Mouse (Mus musculus) embryonic facial prominence, embryonic 13.5 days (tissue): ENCODE results near the gene Pawr. TPM values are rescaled to one million over a fixed set of nuclear protein-coding genes. Genes with fewer than 3 reads are reported as not detected.
A peak's percentile ranks its signal among the peaks of the same experiment; 100 is the strongest.

Experiments used
- ATAC-seq: fragments of 200-750 bp; cut with Nextera tagmentation; 2 replicates; pipeline ENCODE4 v1.8.0; 2017; ENCODE audit warnings: low read depth; ENCODE audit not compliant: insufficient number of reproducible peaks, insufficient read depth, low FRiP score, low TSS enrichment
- H3K27ac ChIP-seq: fragments of 300-500 bp; sonication (generic); 2 replicates; pipeline ENCODE4 v1.5.1; 2015; ENCODE audit warnings: moderate library complexity, mild to moderate bottlenecking, inconsistent platforms
- H3K27me3 ChIP-seq: fragments of 300-500 bp; sonication (generic); 2 replicates; pipeline ENCODE4 v1.6.1; 2015; ENCODE audit warnings: mild to moderate bottlenecking, inconsistent platforms
- H3K36me3 ChIP-seq: fragments of 300-500 bp; sonication (generic); 2 replicates; pipeline ENCODE4 v1.6.1; 2015; ENCODE audit warnings: mild to moderate bottlenecking, inconsistent platforms
- H3K4me1 ChIP-seq: fragments of 300-500 bp; sonication (generic); 2 replicates; pipeline ENCODE4 v1.6.1; 2015; ENCODE audit warnings: inconsistent platforms
- H3K4me2 ChIP-seq: fragments of 300-500 bp; sonication (generic); 2 replicates; pipeline ENCODE4 v1.6.1; 2015; ENCODE audit warnings: moderate library complexity, mild to moderate bottlenecking, inconsistent platforms
- H3K4me3 ChIP-seq: fragments of 300-500 bp; sonication (generic); 2 replicates; pipeline ENCODE4 v1.5.1; 2015; ENCODE audit warnings: mild to moderate bottlenecking, inconsistent platforms
- H3K9ac ChIP-seq: fragments of 300-500 bp; sonication (generic); 2 replicates; pipeline ENCODE4 v1.6.1; 2015; ENCODE audit warnings: mild to moderate bottlenecking, inconsistent platforms
- H3K9me3 ChIP-seq: fragments of 300-500 bp; sonication (generic); 2 replicates; pipeline ENCODE4 v1.6.1; 2016; ENCODE audit warnings: inconsistent platforms
- WGBS: fragments of 180-500 bp; shearing (Covaris S2); methylation state at CpG from one replicate; pipeline ENCODE4 v1.1.7; 2015; ENCODE audit warnings: mixed read lengths; 5-methylcytosine and 5-hydroxymethylcytosine counted together
- polyA plus RNA-seq: library from polyadenylated mRNA; unstranded; fragments of >200 nt; fragmentation: Nextera tagmentation; extraction: Ambion mirVana; gene quantifications from 2 replicates; pipeline ENCODE4 v1.2.1, GENCODE M21; 2015

Pawr gene
- polyA plus RNA-seq, 1 experiment from 2014 or later, result 6.3 TPM

- WGBS, result 93% methylated on average over 12 of the region's 12 CpGs
- no peaks in the 10 kb centered on the region for H3K4me1 ChIP-seq
- H3K4me2 ChIP-seq, result no peak overlapping the region
- ATAC-seq, result no peak
- H3K36me3 ChIP-seq, result no peaks in the 10 kb centered on the region
- H3K27me3 ChIP-seq, result no peaks in the 10 kb centered on the region
- no peaks in the 10 kb centered on the region for H3K9me3 ChIP-seq
- H3K4me3 ChIP-seq, result no peak overlapping the region
- H3K27ac ChIP-seq, result no peak overlapping the region
- H3K9ac ChIP-seq, result no peak overlapping the region
These were observed 63.3 kb downstream of the Pawr start for GRCm38 (mm10) chr10:108395229-108395628.

DNA sequence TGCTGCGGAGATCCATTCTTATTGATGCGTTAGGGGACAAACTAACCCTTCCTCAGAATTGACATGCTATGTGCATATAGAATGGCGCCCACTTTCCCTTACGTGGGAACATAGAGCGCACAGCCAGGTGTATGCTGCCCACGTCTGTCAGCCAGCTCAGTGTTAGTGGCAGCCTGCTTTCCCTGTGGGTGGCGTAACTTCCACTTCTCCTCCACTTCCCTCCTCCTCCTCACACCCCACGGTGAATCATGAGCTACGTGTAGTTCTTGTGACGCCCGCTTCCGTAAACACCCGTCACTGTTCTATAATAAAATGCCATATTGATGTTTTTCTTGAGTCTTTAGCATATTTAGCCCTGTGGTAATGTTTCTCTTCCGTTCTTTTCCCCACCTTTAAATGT lies 63.7 kb downstream of the Pawr start:
- no peaks in the 10 kb centered on the region for H3K36me3 ChIP-seq
- H3K9me3 ChIP-seq, result no peaks in the 10 kb centered on the region
- no peaks in the 10 kb centered on the region for H3K27me3 ChIP-seq
- no peak for ATAC-seq
- no peak overlapping the region for H3K4me2 ChIP-seq
- no peak overlapping the region for H3K9ac ChIP-seq
- H3K27ac ChIP-seq, result no peak overlapping the region
- no peak overlapping the region for H3K4me3 ChIP-seq
- no peaks in the 10 kb centered on the region for H3K4me1 ChIP-seq
- WGBS, result 94% methylated on average over 14 of the region's 14 CpGs

DNA sequence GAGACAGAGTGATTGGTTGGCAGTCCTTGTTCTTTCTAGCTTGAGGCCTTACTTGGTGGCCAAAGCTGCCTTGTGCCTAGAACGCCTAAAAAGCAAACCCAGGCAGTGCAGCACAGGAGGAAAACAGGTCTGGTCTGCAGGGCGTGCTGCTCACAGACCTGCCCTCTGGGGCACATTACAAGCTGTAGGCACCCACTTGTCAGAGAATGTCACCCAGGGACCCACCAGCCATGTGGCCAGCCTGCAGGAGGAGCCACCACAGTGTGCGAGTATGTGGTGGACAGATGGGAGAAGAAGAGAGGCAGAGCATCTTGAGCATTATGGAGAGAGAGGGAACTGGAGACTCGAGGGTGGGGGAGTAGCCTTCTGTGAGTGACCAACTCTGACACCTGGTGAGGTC lies 70.8 kb downstream of the Pawr start:
- no peak overlapping the region for H3K4me3 ChIP-seq
- no peaks in the 10 kb centered on the region for H3K36me3 ChIP-seq
- H3K4me2 ChIP-seq, result no peak overlapping the region
- H3K27ac ChIP-seq, result no peak overlapping the region
- WGBS, result 83% methylated on average over 4 of the region's 4 CpGs
- H3K9ac ChIP-seq, result no peak overlapping the region
- no peaks in the 10 kb centered on the region for H3K27me3 ChIP-seq
- H3K4me1 ChIP-seq, result peaks cover 5% of the 10 kb centered on the region; the same call in 1 of the 2 replicates
- H3K9me3 ChIP-seq, result no peaks in the 10 kb centered on the region
- no peak for ATAC-seq

GRCm38 (mm10) chr10:108403366-108403865 lies 71.5 kb downstream of the Pawr start:
- H3K27me3 ChIP-seq, result no peaks in the 10 kb centered on the region
- H3K4me1 ChIP-seq, result peaks cover 8% of the 10 kb centered on the region
- H3K9me3 ChIP-seq, result no peaks in the 10 kb centered on the region
- no peak overlapping the region for H3K9ac ChIP-seq
- no peaks in the 10 kb centered on the region for H3K36me3 ChIP-seq
- H3K4me2 ChIP-seq, result no peak overlapping the region
- 89% methylated on average over 4 of the region's 4 CpGs for WGBS
- no peak overlapping the region for H3K4me3 ChIP-seq
- ATAC-seq, result no peak
- no peak overlapping the region for H3K27ac ChIP-seq

GRCm38 (mm10) chr10:108404087-108404486 lies 72.2 kb downstream of the Pawr start:
- Histone ChIP-seq H3K4me1 (peaks cover 8% of the 10 kb centered on the region), H3K9ac (no peak overlapping the region), H3K4me2 (no peak overlapping the region), H3K9me3 (no peaks in the 10 kb centered on the region), H3K36me3 (no peaks in the 10 kb centered on the region), H3K27me3 (no peaks in the 10 kb centered on the region), H3K27ac (no peak overlapping the region), H3K4me3 (no peak overlapping the region)
- 90% methylated on average over 9 of the region's 9 CpGs for WGBS
- ATAC-seq, result no peak

- no peaks in the 10 kb centered on the region for H3K36me3 ChIP-seq
- H3K27ac ChIP-seq, result no peak overlapping the region
- H3K4me1 ChIP-seq, result peaks cover 8% of the 10 kb centered on the region
- WGBS, result 75% methylated on average over 8 of the region's 8 CpGs
- H3K4me3 ChIP-seq, result no peak overlapping the region
- no peaks in the 10 kb centered on the region for H3K9me3 ChIP-seq
- H3K4me2 ChIP-seq, result no peak overlapping the region
- H3K9ac ChIP-seq, result no peak overlapping the region
- H3K27me3 ChIP-seq, result no peaks in the 10 kb centered on the region
- ATAC-seq, result no peak
These were observed 73.2 kb downstream of the Pawr start for GRCm38 (mm10) chr10:108405076-108405475.

DNA sequence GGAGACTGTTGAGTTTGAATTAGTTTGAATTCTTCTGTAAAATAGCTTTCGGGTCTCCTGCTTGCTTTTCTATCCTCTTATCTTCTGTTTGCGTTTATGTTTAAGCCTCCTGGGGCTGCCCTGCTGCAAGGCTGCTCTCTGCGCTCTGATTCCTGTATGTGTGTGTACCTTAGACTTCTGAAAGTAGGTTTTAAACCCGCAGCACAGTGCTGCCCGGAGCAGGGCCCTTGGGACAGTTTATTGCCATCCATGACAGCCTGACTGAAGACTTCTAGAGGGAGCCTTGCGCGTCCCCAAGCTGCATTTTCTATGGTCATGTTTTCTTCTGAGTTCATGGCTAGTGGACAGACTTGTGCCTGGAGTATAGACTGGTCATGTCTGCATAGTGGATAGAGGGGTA lies 74.0 kb downstream of the Pawr start:
- ATAC-seq, result no peak
- H3K27me3 ChIP-seq, result no peaks in the 10 kb centered on the region
- H3K27ac ChIP-seq, result no peak overlapping the region
- peaks cover 8% of the 10 kb centered on the region for H3K4me1 ChIP-seq
- no peak overlapping the region for H3K9ac ChIP-seq
- no peak overlapping the region for H3K4me3 ChIP-seq
- no peak overlapping the region for H3K4me2 ChIP-seq
- no peaks in the 10 kb centered on the region for H3K9me3 ChIP-seq
- 61% methylated on average over 7 of the region's 7 CpGs for WGBS
- no peaks in the 10 kb centered on the region for H3K36me3 ChIP-seq

DNA sequence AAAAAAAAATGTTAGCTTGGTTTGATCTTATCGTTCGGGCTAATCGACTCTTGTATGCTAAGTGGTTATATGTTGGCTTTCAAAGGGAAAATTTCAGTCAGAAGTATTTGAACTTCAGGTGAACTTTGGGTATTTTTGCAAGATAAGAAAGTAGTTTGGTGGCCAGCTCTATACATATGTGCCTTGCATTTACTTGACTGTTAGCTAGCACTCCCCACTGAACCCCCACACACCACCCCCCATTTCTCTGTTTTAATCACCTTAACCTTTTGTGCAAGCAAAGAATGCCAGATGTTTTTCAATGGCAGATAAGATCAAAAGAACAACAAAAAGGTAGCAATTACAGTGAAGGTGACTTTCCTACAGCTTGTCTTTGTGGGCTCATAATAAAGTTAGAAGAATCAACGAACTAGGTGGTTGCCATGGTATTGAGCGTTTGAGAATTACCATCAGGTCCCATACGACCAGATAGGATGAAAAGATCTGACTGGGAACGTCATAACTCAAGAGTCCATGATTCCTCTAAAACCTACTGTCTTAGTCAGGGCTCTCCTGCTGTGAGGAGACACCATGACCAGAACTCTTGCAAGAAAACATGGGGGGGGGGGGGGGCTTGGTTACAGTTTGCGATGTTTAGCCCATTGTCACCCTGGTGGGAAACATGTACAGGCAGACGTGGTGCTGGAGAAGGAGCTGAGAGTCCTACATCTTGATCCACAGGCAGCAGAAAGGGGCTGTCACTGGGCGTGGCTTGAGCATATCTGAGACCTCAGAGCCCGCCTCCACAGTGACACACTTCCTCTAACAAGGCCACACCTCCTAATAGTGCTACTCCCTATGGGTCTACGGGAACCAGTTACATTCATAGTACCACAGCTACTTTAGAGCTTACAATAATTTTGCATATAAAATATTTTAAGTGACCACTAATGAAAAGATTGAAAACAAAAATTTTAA lies 75.2 kb downstream of the Pawr start:
- Histone ChIP-seq H3K4me1 (peaks cover 8% of the 10 kb centered on the region), H3K27ac (no peak overlapping the region), H3K4me3 (no peak overlapping the region), H3K9me3 (no peaks in the 10 kb centered on the region), H3K4me2 (no peak overlapping the region), H3K27me3 (no peaks in the 10 kb centered on the region), H3K9ac (no peak overlapping the region), H3K36me3 (no peaks in the 10 kb centered on the region)
- ATAC-seq, result no peak
- WGBS, result 78% methylated on average over 12 of the region's 12 CpGs

- Histone ChIP-seq H3K9ac (no peak overlapping the region), H3K27me3 (no peaks in the 10 kb centered on the region), H3K27ac (no peak overlapping the region), H3K4me3 (no peak overlapping the region), H3K4me2 (no peak overlapping the region), H3K4me1 (peaks cover 8% of the 10 kb centered on the region), H3K9me3 (no peaks in the 10 kb centered on the region), H3K36me3 (no peaks in the 10 kb centered on the region)
- ATAC-seq, result peak; percentile 20; the same call in 1 of the 2 replicates
- WGBS, result 49% methylated on average over 5 of the region's 5 CpGs
These were observed 76.1 kb downstream of the Pawr start for GRCm38 (mm10) chr10:108408025-108408424.

DNA sequence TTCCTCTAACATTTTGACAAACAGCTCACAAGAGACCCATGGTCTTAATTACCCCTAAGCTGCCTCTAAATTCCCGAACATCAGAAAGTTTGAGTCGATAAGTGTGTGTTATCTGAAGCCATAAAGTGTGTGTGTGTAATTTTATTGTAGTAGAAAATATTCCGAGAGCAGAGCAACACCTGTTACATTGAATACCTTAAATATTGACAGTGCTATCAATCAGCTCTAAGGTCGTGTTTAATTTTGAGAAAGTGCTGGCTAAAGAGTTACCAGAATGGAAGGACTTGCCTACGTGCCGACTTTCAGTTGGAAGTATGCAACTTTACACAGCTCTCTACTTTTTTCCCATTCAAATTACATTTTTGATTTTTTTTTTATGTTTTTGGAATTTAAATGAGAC lies 76.5 kb downstream of the Pawr start:
- 67% methylated on average over 6 of the region's 6 CpGs for WGBS
- H3K27ac ChIP-seq, result no peak overlapping the region
- no peak for ATAC-seq

GRCm38 (mm10) chr10:108408986-108409385 lies 77.1 kb downstream of the Pawr start:
- Histone ChIP-seq H3K4me2 (no peak overlapping the region), H3K9me3 (no peaks in the 10 kb centered on the region), H3K27me3 (no peaks in the 10 kb centered on the region), H3K9ac (no peak overlapping the region), H3K36me3 (no peaks in the 10 kb centered on the region), H3K4me3 (no peak overlapping the region), H3K27ac (no peak overlapping the region), H3K4me1 (peaks cover 8% of the 10 kb centered on the region)
- 64% methylated on average over 6 of the region's 6 CpGs for WGBS
- ATAC-seq, result no peak

More for the DNA sequence above, 76.5 kb downstream of the Pawr start:
- Histone ChIP-seq H3K27me3 (no peaks in the 10 kb centered on the region), H3K9ac (no peak overlapping the region), H3K4me1 (peaks cover 8% of the 10 kb centered on the region), H3K4me3 (no peak overlapping the region), H3K9me3 (no peaks in the 10 kb centered on the region), H3K4me2 (no peak overlapping the region), H3K36me3 (no peaks in the 10 kb centered on the region)

GRCm38 (mm10) chr10:108409529-108409928 lies 77.6 kb downstream of the Pawr start:
- Histone ChIP-seq H3K4me3 (no peak overlapping the region), H3K27ac (no peak overlapping the region), H3K9me3 (no peaks in the 10 kb centered on the region), H3K4me1 (peaks cover 8% of the 10 kb centered on the region), H3K36me3 (no peaks in the 10 kb centered on the region), H3K9ac (no peak overlapping the region), H3K27me3 (no peaks in the 10 kb centered on the region), H3K4me2 (no peak overlapping the region)
- ATAC-seq, result no peak
- 85% methylated on average over 6 of the region's 6 CpGs for WGBS
